23 mouse cellular contexts compared by ENCODE assay signal in the genomic region with DNA sequence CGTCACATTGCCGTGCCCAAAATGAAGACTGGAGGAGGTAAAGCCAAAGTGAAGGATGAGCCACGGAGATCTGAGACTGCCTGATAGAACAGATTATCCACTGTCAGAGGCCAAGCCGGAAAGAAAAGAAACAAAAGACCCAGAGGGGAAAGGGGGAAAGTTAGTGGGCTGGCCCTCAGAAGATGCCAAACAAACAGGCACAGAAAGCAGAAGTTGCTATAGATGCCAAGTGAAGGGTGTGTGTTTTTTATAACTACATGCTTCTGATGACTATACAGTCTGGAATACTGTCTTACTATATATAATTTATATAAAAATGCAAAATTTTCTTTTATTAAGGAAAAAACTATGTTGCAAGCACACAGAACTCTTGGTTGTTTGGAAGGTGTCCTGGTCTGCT. TPM values are rescaled to one million over a fixed set of nuclear protein-coding genes. Genes with fewer than 3 reads are reported as not detected.
DNase-seq lines count a peak whose midpoint lies in the region; ATAC-seq and TF ChIP-seq lines count a peak whose summit lies in the region.
"Had no signal": no experiment of that assay in that cellular context is flagged by ENCODE, and none has a peak within 500 bp of the region (broad histone marks: within the 10 kb centered on the region; RNA-seq: fewer than 3 reads in every experiment).

No protein-coding gene starts in this region.

- 60% methylated on average over 4 of the region's 4 CpGs for WGBS in forebrain, embryonic 11.5 days
- 48% methylated on average over 4 of the region's 4 CpGs for WGBS in midbrain, embryonic 16.5 days
- WGBS in heart, embryonic 12.5 days: 74% methylated on average over 4 of the region's 4 CpGs

- ATAC-seq in common myeloid progenitor, adult 5-6 weeks (replicated peaks; ENCODE audit: low read depth, poor library complexity, severe bottlenecking): peak; percentile 64
- ATAC-seq in granulocyte monocyte progenitor cell, adult 5-6 weeks (replicated peaks; ENCODE audit: poor library complexity, severe bottlenecking): peak; percentile 52
- ATAC-seq in megakaryocyte progenitor cell, adult 5-6 weeks (replicated peaks; ENCODE audit: poor library complexity): peak; percentile 37
- no peak for ATAC-seq in forebrain, embryonic 11.5 days (replicated peaks; ENCODE audit: low FRiP score)
- no peak for ATAC-seq in midbrain, embryonic 16.5 days
- no peak for ATAC-seq in heart, embryonic 12.5 days (ENCODE audit: insufficient number of reproducible peaks, low FRiP score)
- ATAC-seq: activated CD4-positive, CD25-positive, alpha-beta regulatory T cell, adult 4 months; CD4-positive, CD25-positive, alpha-beta regulatory T cell, adult 4 months; Patski had no signal

- no peak for TF ChIP-seq EP300 in MEL (IDR thresholded peaks at IDR 0.05; ENCODE audit: low read depth in 1 of 2, low read length in 2 of 2)

- TF ChIP-seq POLR2A in MEL (IDR thresholded peaks at IDR 0.05; ENCODE audit: control insufficient read depth in 1 of 2, insufficient read depth in 1 of 2, low read depth in 1 of 2, low read length in 2 of 2, poor library complexity in 1 of 2): no peak

- peak overlapping the region; percentile 36 to 49; a peak in 3 of 4 replicates for H3K4me3 ChIP-seq in MEL (ENCODE audit: control insufficient read depth in 1 of 2, insufficient read depth in 1 of 2, low read depth in 2 of 2, low read length in 2 of 2)
- no peak overlapping the region for H3K4me3 ChIP-seq in forebrain, embryonic 11.5 days (ENCODE audit: low read depth, low read length)
- H3K4me3 ChIP-seq in midbrain, embryonic 16.5 days (ENCODE audit: low read depth, low read length): no peak overlapping the region
- no peak overlapping the region for H3K4me3 ChIP-seq in heart, embryonic 12.5 days

- peaks cover 0 to 2% of the 10 kb centered on the region in 2 experiments; a peak in 1 of 4 replicates for H3K27me3 ChIP-seq in MEL (ENCODE audit: control insufficient read depth in 1 of 2, insufficient read depth in 2 of 2, low read length in 2 of 2)
- H3K27me3 ChIP-seq in forebrain, embryonic 11.5 days (ENCODE audit: control insufficient read depth, insufficient read depth, low read length): no peaks in the 10 kb centered on the region
- no peaks in the 10 kb centered on the region for H3K27me3 ChIP-seq in midbrain, embryonic 16.5 days (ENCODE audit: control insufficient read depth, insufficient read depth, low read depth, low read length)
- no peaks in the 10 kb centered on the region for H3K27me3 ChIP-seq in heart, embryonic 12.5 days (replicated peaks)
- H3K27me3 ChIP-seq: CH12.LX, Patski had no signal

- H3K9me3 ChIP-seq in MEL (replicated peaks; ENCODE audit: insufficient read depth, low read length): no peaks in the 10 kb centered on the region
- H3K9me3 ChIP-seq in forebrain, embryonic 11.5 days (ENCODE audit: control insufficient read depth, low read length): no peaks in the 10 kb centered on the region
- H3K9me3 ChIP-seq in midbrain, embryonic 16.5 days (replicated peaks; ENCODE audit: control insufficient read depth, low read length, poor library complexity, severe bottlenecking): no peaks in the 10 kb centered on the region
- no peaks in the 10 kb centered on the region for H3K9me3 ChIP-seq in heart, embryonic 12.5 days (replicated peaks)
- H3K9me3 ChIP-seq: G1E had no signal

- no peaks in the 10 kb centered on the region for H3K36me3 ChIP-seq in MEL (ENCODE audit: control insufficient read depth in 1 of 2, insufficient read depth in 2 of 2, low read length in 2 of 2)
- no peaks in the 10 kb centered on the region for H3K36me3 ChIP-seq in forebrain, embryonic 11.5 days (ENCODE audit: control insufficient read depth, insufficient read depth, low read length)
- no peaks in the 10 kb centered on the region for H3K36me3 ChIP-seq in midbrain, embryonic 16.5 days (ENCODE audit: control insufficient read depth, insufficient read depth, low read length)
- H3K36me3 ChIP-seq in heart, embryonic 12.5 days: no peaks in the 10 kb centered on the region
- H3K36me3 ChIP-seq: G1E had no signal

- peaks cover 0 to 9% of the 10 kb centered on the region in 2 experiments; a peak in 1 of 4 replicates for H3K4me1 ChIP-seq in MEL (ENCODE audit: control insufficient read depth in 1 of 2, insufficient read depth in 2 of 2, low read length in 2 of 2)
- H3K4me1 ChIP-seq in forebrain, embryonic 11.5 days (replicated peaks; ENCODE audit: control insufficient read depth, insufficient read depth, low read length): no peaks in the 10 kb centered on the region
- no peaks in the 10 kb centered on the region for H3K4me1 ChIP-seq in midbrain, embryonic 16.5 days (ENCODE audit: control insufficient read depth, insufficient read depth, low read length)
- peaks cover 13% of the 10 kb centered on the region for H3K4me1 ChIP-seq in heart, embryonic 12.5 days (replicated peaks)

- no peak overlapping the region for H3K9ac ChIP-seq in MEL (ENCODE audit: control insufficient read depth, low read depth, low read length, poor library complexity, severe bottlenecking)
- no peak overlapping the region for H3K9ac ChIP-seq in forebrain, embryonic 11.5 days (ENCODE audit: low read length)
- no peak overlapping the region for H3K9ac ChIP-seq in midbrain, embryonic 16.5 days (ENCODE audit: low read depth, low read length)
- H3K9ac ChIP-seq in heart, embryonic 12.5 days: no peak overlapping the region

- no peak overlapping the region for H3K4me2 ChIP-seq in forebrain, embryonic 11.5 days (ENCODE audit: low read depth, low read length, severe bottlenecking)
- no peak overlapping the region for H3K4me2 ChIP-seq in midbrain, embryonic 16.5 days (ENCODE audit: low read length)
- H3K4me2 ChIP-seq in heart, embryonic 12.5 days: no peak overlapping the region

- DNase-seq in MEL (ENCODE audit: low read depth, low spot score): peak; percentile 61
- no peak for DNase-seq in forebrain, embryonic 11.5 days (ENCODE audit: low spot score)
- DNase-seq in lung, adult 18-20 months: no peak
- DNase-seq: adrenal gland, adult 2 months; adrenal gland, adult 8-10 months; adrenal gland, postnatal 10 days; adrenal gland, postnatal 14 days; adrenal gland, postnatal 25 days; adrenal gland, postnatal 36 days; B cell, adult 2 months; cerebellum, adult 11 months; cerebellum, adult 11-12 months; cerebellum, adult 18-20 months had no signal

- TF ChIP-seq CTCF in MEL (IDR thresholded peaks at IDR 0.05 in 2 of 3, conservative IDR thresholded peaks at IDR 0.05 in 1 of 3; ENCODE audit: control insufficient read depth in 1 of 3, insufficient read depth in 1 of 3, low read depth in 2 of 3, low read length in 3 of 3, poor library complexity in 1 of 3, severe bottlenecking in 1 of 3): no peak

- TF ChIP-seq RAD21 in MEL (IDR thresholded peaks at IDR 0.05; ENCODE audit: low read depth, low read length): no peak

- no peaks in the 10 kb centered on the region for H3K79me2 ChIP-seq in MEL (ENCODE audit: control insufficient read depth, insufficient read depth, low read length, poor library complexity)

- H3K27ac ChIP-seq in MEL (ENCODE audit: control insufficient read depth, low read depth, low read length): no peak overlapping the region
- H3K27ac ChIP-seq in forebrain, embryonic 11.5 days (ENCODE audit: low read depth, low read length): no peak overlapping the region
- H3K27ac ChIP-seq in midbrain, embryonic 16.5 days (ENCODE audit: low read length): no peak overlapping the region
- no peak overlapping the region for H3K27ac ChIP-seq in heart, embryonic 12.5 days (ENCODE audit: poor library complexity, severe bottlenecking)

TF ChIP-seq in MEL, 35 proteins besides CTCF, POLR2A, EP300 and RAD21:
- TF ChIP-seq E2F4 (IDR thresholded peaks at IDR 0.05; ENCODE audit: borderline replicate concordance, low read depth, low read length) (no peak), ZNF384 (IDR thresholded peaks at IDR 0.05; ENCODE audit: low read depth, low read length) (peak; percentile 26; the same call in 1 of the 2 replicates)

RNA-seq across cellular contexts. Expression of a gene that starts 31.7 kb away (rescaled TPM):
- total RNA-seq in MEL (2012; rRNA removed): not detected in 2 replicates
- not detected for polyA plus RNA-seq in MEL (2012; ENCODE audit: insufficient read depth in 1 of 2, insufficient read length in 2 of 2, low read depth in 1 of 2, low replicate concordance in 2 of 2, missing spikeins in 1 of 2)
- total RNA-seq in common myeloid progenitor, adult 5-6 weeks (2017): not detected in 2 replicates
- total RNA-seq in granulocyte monocyte progenitor cell, adult 5-6 weeks (2014; fragmentation: Nextera tagmentation): not detected in 2 replicates
- total RNA-seq in granulocyte monocyte progenitor cell, adult 5-6 weeks (2017): not detected in 2 replicates
- total RNA-seq in megakaryocyte progenitor cell, adult 5-6 weeks (2015): not detected in 2 replicates
- not detected in 2 replicates for total RNA-seq in megakaryocyte progenitor cell, adult 5-6 weeks (2017)
- polyA plus RNA-seq in forebrain, embryonic 11.5 days (2014; fragmentation: Nextera tagmentation; extraction: Ambion mirVana): 2.8 and 3.8 TPM in 2 replicates
- polyA plus RNA-seq in midbrain, embryonic 16.5 days (2015; fragmentation: Nextera tagmentation; extraction: Ambion mirVana): 3.4 and 4.8 TPM in 2 replicates
- polyA plus RNA-seq in heart, embryonic 12.5 days (2016; fragmentation: Nextera tagmentation; extraction: Ambion mirVana): 73.3 and 73.4 TPM in 2 replicates
- total RNA-seq: CH12.LX had no signal
- polyA plus RNA-seq: activated CD4-positive, CD25-positive, alpha-beta regulatory T cell, adult 4 months; G1E had no signal

RNA-seq across cellular contexts. Expression of a gene that starts 51.7 kb away (rescaled TPM):
- total RNA-seq in MEL (2012; rRNA removed): 14.1 and 14.8 TPM in 2 replicates
- polyA plus RNA-seq in MEL (2012; ENCODE audit: insufficient read depth in 1 of 2, insufficient read length in 2 of 2, low read depth in 1 of 2, low replicate concordance in 2 of 2, missing spikeins in 1 of 2): 100 to 1,000 TPM in 1 of 2 experiments, 10 to 100 TPM in 1; 22.3 to 120 TPM
- total RNA-seq in common myeloid progenitor, adult 5-6 weeks (2017): 0.15 and 1.0 TPM in 2 replicates
- not detected in 2 replicates for total RNA-seq in granulocyte monocyte progenitor cell, adult 5-6 weeks (2014; fragmentation: Nextera tagmentation)
- not detected in 2 replicates for total RNA-seq in granulocyte monocyte progenitor cell, adult 5-6 weeks (2017)
- 0.20 and 0.39 TPM in 2 replicates for total RNA-seq in megakaryocyte progenitor cell, adult 5-6 weeks (2015)
- total RNA-seq in megakaryocyte progenitor cell, adult 5-6 weeks (2017): 0.14 TPM in 1 of 2 replicates, not detected in the other
- 6.4 and 8.3 TPM in 2 replicates for polyA plus RNA-seq in forebrain, embryonic 11.5 days (2014; fragmentation: Nextera tagmentation; extraction: Ambion mirVana)
- 15.9 and 16.2 TPM in 2 replicates for polyA plus RNA-seq in midbrain, embryonic 16.5 days (2015; fragmentation: Nextera tagmentation; extraction: Ambion mirVana)
- polyA plus RNA-seq in heart, embryonic 12.5 days (2016; fragmentation: Nextera tagmentation; extraction: Ambion mirVana): 175 and 177 TPM in 2 replicates
- polyA plus RNA-seq: G1E, Patski had no signal

Comparison
In these comparisons a context has a peak if more than half of its experiments do, and no peak if none do; other contexts are left out.
1. H3K4me3 ChIP-seq: peak in MEL (2 of 2); none in forebrain, embryonic 11.5 days (single experiment), midbrain, embryonic 16.5 days (single experiment) and heart, embryonic 12.5 days (single experiment).
2. ATAC-seq: peak in common myeloid progenitor, adult 5-6 weeks (single experiment), granulocyte monocyte progenitor cell, adult 5-6 weeks (single experiment) and megakaryocyte progenitor cell, adult 5-6 weeks (single experiment); none in forebrain, embryonic 11.5 days (single experiment), midbrain, embryonic 16.5 days (single experiment) and heart, embryonic 12.5 days (single experiment).